Mouse (Mus musculus): ENCODE measurements around the gene Bmp6.

The Bmp6 gene

GRCm38 (mm10) chr13:38539192-38539900 is 194.4 kb downstream of the Bmp6 start:
- intact Hi-C loops (cut with DNase I), result no loop called here

GRCm38 (mm10) chr13:38543455-38544125 is 198.7 kb downstream of the Bmp6 start:
- intact Hi-C loops (cut with DNase I), result no loop called here

- intact Hi-C loops (cut with DNase I), result no loop called here
Observed at GRCm38 (mm10) chr13:38544769-38545445, 200.0 kb downstream of the Bmp6 start.

- intact Hi-C loops (cut with DNase I), result no loop called here
Observed at GRCm38 (mm10) chr13:38545460-38545859, 200.6 kb downstream of the Bmp6 start.

- intact Hi-C loops (cut with DNase I), result no loop called here
Observed at GRCm38 (mm10) chr13:38546754-38547153, 201.8 kb downstream of the Bmp6 start.

GRCm38 (mm10) chr13:38547717-38548116 is 202.8 kb downstream of the Bmp6 start:
- intact Hi-C loops (cut with DNase I), result no loop called here

- intact Hi-C loops (cut with DNase I), result no loop called here
Observed at GRCm38 (mm10) chr13:38548681-38549080, 203.8 kb downstream of the Bmp6 start.
